Mouse (Mus musculus): ENCODE measurements around the gene Stra6l.

GRCm38 (mm10) chr4:45821995-45822394 is 26.5 kb upstream of the Stra6l start:
- TF ChIP-seq CTCF (IDR thresholded peaks at IDR 0.05; ENCODE audit: control insufficient read depth, insufficient read depth, insufficient read length) (no peak), USF1 (IDR thresholded peaks at IDR 0.05; ENCODE audit: low read depth) (no peak), FOSL1 (IDR thresholded peaks at IDR 0.05; ENCODE audit: insufficient read depth, low read length, poor library complexity, severe bottlenecking) (no peak), MYOD1 (IDR thresholded peaks at IDR 0.05; ENCODE audit: control insufficient read depth, insufficient read length, low read depth) (no peak), CEBPB (IDR thresholded peaks at IDR 0.05; ENCODE audit: low read depth) (no peak), MAX (IDR thresholded peaks at IDR 0.05) (no peak)

All from C2C12 (cell line).